Mouse (Mus musculus) ES-Bruce4 (cell line): ENCODE results near the gene Knl1. TPM values are rescaled to one million over a fixed set of nuclear protein-coding genes. Genes with fewer than 3 reads are reported as not detected.

Experiments used
- H3K27ac ChIP-seq: 2 replicates; pipeline ENCODE4 v1.5.1; 2012; ENCODE audit warnings: low read length, inconsistent platforms; ENCODE audit not compliant: insufficient read depth
- H3K27me3 ChIP-seq: 2 replicates; pipeline ENCODE4 v1.6.1; 2012; ENCODE audit warnings: mild to moderate bottlenecking, low read length, inconsistent platforms; ENCODE audit not compliant: control insufficient read depth, poor library complexity, insufficient read depth, severe bottlenecking
- H3K36me3 ChIP-seq: 2 replicates; pipeline ENCODE4 v1.6.1; 2012; ENCODE audit warnings: inconsistent platforms, mild to moderate bottlenecking, low read length, moderate library complexity; ENCODE audit not compliant: control insufficient read depth, poor library complexity, insufficient read depth, severe bottlenecking
- H3K4me1 ChIP-seq: one replicate; pipeline ENCODE4 v1.8.1; 2011; ENCODE audit warnings: low read length; ENCODE audit not compliant: control insufficient read depth, insufficient read depth
- H3K4me3 ChIP-seq: 2 replicates; pipeline ENCODE4 v1.5.1; 2011; ENCODE audit warnings: low read depth, mild to moderate bottlenecking, low read length
- H3K9ac ChIP-seq: 2 replicates; pipeline ENCODE4 v1.6.1; 2012; ENCODE audit warnings: low read depth, mild to moderate bottlenecking, inconsistent platforms; ENCODE audit not compliant: poor library complexity, severe bottlenecking
- H3K9me3 ChIP-seq: replicated peaks from 2 replicates; pipeline ENCODE4 v1.6.1; 2012; ENCODE audit warnings: mild to moderate bottlenecking, low read length, inconsistent platforms; ENCODE audit not compliant: control insufficient read depth, poor library complexity, insufficient read depth, severe bottlenecking
- CTCF ChIP-seq: IDR thresholded peaks from one replicate; pipeline ENCODE4 v1.8.1; 2011; ENCODE audit warnings: low read depth, low read length
- EP300 ChIP-seq: IDR thresholded peaks from 2 replicates; pipeline ENCODE4 v1.6.1; 2011; ENCODE audit warnings: low read depth, low read length; ENCODE audit not compliant: insufficient read depth
- POLR2A ChIP-seq: IDR thresholded peaks from one replicate; pipeline ENCODE4 v1.8.1; 2011; ENCODE audit warnings: low read length; ENCODE audit not compliant: insufficient read depth
- polyA plus RNA-seq: library from polyadenylated mRNA; stranded (reverse); fragments of >200 nt; gene quantifications from 2 replicates; pipeline ENCODE4 v1.2.4, GENCODE M21; 2011; ENCODE audit warnings: low read depth; ENCODE audit not compliant: missing spikeins, insufficient read depth, insufficient read length

Gene Knl1
- 90.2 and 96.0 TPM in 2 replicates for polyA plus RNA-seq

- Histone ChIP-seq H3K9me3 (no peaks in the 10 kb centered on the region), H3K36me3 (no peaks in the 10 kb centered on the region), H3K4me1 (no peaks in the 10 kb centered on the region), H3K27ac (peak within 1 kb of the TSS; percentile 81), H3K4me3 (peak within 1 kb of the TSS; percentile 96), H3K27me3 (no peaks in the 10 kb centered on the region), H3K9ac (peak within 1 kb of the TSS; percentile 99)
- no peak for TF ChIP-seq CTCF
- peak; percentile 71 for TF ChIP-seq POLR2A
- peak; percentile 34; the same call in 1 of the 2 replicates for TF ChIP-seq EP300
Measured at GRCm38 (mm10) chr2:119046649-119047611, at the start of gene Knl1. TSS of gene Knl1 (plus strand) at chr2:119047119.

- Histone ChIP-seq H3K9me3 (no peaks in the 10 kb centered on the region), H3K4me1 (peaks cover 3% of the 10 kb centered on the region), H3K27ac (peak overlapping the region; percentile 39; the same call in 1 of the 2 replicates), H3K9ac (no peak overlapping the region), H3K27me3 (no peaks in the 10 kb centered on the region), H3K36me3 (no peaks in the 10 kb centered on the region), H3K4me3 (no peak overlapping the region)
- no peak for TF ChIP-seq CTCF
- peak; percentile 78; the same call in 1 of the 2 replicates for TF ChIP-seq EP300
Measured at GRCm38 (mm10) chr2:118998115-118998866, 48.6 kb upstream of the Knl1 start.

GRCm38 (mm10) chr2:118999025-118999639 is 47.8 kb upstream of the Knl1 start:
- TF ChIP-seq EP300 (peak; percentile 55; the same call in 1 of the 2 replicates), CTCF (no peak), POLR2A (no peak)
- H3K27ac ChIP-seq: no peak overlapping the region
- no peak overlapping the region for H3K4me3 ChIP-seq
- H3K9me3 ChIP-seq: no peaks in the 10 kb centered on the region
- H3K4me1 ChIP-seq: peaks cover 3% of the 10 kb centered on the region
- no peak overlapping the region for H3K9ac ChIP-seq
- H3K36me3 ChIP-seq: no peaks in the 10 kb centered on the region
- H3K27me3 ChIP-seq: no peaks in the 10 kb centered on the region

GRCm38 (mm10) chr2:119006886-119007285 is 40.0 kb upstream of the Knl1 start:
- Histone ChIP-seq H3K9ac (no peak overlapping the region), H3K4me3 (no peak overlapping the region), H3K4me1 (no peaks in the 10 kb centered on the region), H3K27me3 (no peaks in the 10 kb centered on the region), H3K9me3 (no peaks in the 10 kb centered on the region), H3K27ac (no peak overlapping the region), H3K36me3 (no peaks in the 10 kb centered on the region)
- no peak for TF ChIP-seq CTCF
- TF ChIP-seq EP300: no peak
- TF ChIP-seq POLR2A: no peak

- H3K27ac ChIP-seq: no peak overlapping the region
- H3K9me3 ChIP-seq: no peaks in the 10 kb centered on the region
- no peak overlapping the region for H3K4me3 ChIP-seq
- H3K4me1 ChIP-seq: no peaks in the 10 kb centered on the region
- TF ChIP-seq POLR2A: no peak
- TF ChIP-seq EP300: no peak
- TF ChIP-seq CTCF: no peak
- no peaks in the 10 kb centered on the region for H3K36me3 ChIP-seq
- H3K9ac ChIP-seq: no peak overlapping the region
- H3K27me3 ChIP-seq: no peaks in the 10 kb centered on the region
Measured at GRCm38 (mm10) chr2:119009376-119009775, 37.5 kb upstream of the Knl1 start.
